Mouse (Mus musculus): ENCODE results near the gene Frs3.
A peak's percentile ranks its signal among the peaks of the same experiment; 100 is the strongest.

The Frs3 gene

GRCm38 (mm10) chr17:47706196-47706595 is 17.4 kb downstream of the Frs3 start:
- Histone ChIP-seq H3K36me3 (ENCODE audit: insufficient read depth, low read length) (peaks cover 52% of the 10 kb centered on the region), H3K4me3 (replicated peaks; ENCODE audit: low read length) (no peak overlapping the region), H3K9me3 (ENCODE audit: low read length) (no peaks in the 10 kb centered on the region), H3K4me1 (replicated peaks; ENCODE audit: low read depth, low read length) (peaks cover 99% of the 10 kb centered on the region), H3K27me3 (ENCODE audit: insufficient read depth, low read length) (no peaks in the 10 kb centered on the region)
- TF ChIP-seq CTCF (conservative IDR thresholded peaks at IDR 0.05; ENCODE audit: low read length) (no peak), NANOG (IDR thresholded peaks at IDR 0.05; ENCODE audit: borderline replicate concordance, low read length) (no peak), POU5F1 (IDR thresholded peaks at IDR 0.05; ENCODE audit: borderline replicate concordance, low read length) (no peak)

GRCm38 (mm10) chr17:47707961-47708360 is 19.1 kb downstream of the Frs3 start:
- no peaks in the 10 kb centered on the region for H3K27me3 ChIP-seq (ENCODE audit: insufficient read depth, low read length)
- H3K4me1 ChIP-seq (replicated peaks; ENCODE audit: low read depth, low read length): peaks cover 95% of the 10 kb centered on the region
- peak overlapping the region; percentile 17; the same call in 1 of the 2 replicates for H3K4me3 ChIP-seq (replicated peaks; ENCODE audit: low read length)
- no peaks in the 10 kb centered on the region for H3K9me3 ChIP-seq (ENCODE audit: low read length)
- TF ChIP-seq NANOG (IDR thresholded peaks at IDR 0.05; ENCODE audit: borderline replicate concordance, low read length) (no peak), POU5F1 (IDR thresholded peaks at IDR 0.05; ENCODE audit: borderline replicate concordance, low read length) (no peak), CTCF (conservative IDR thresholded peaks at IDR 0.05; ENCODE audit: low read length) (no peak)
- peaks cover 42% of the 10 kb centered on the region for H3K36me3 ChIP-seq (ENCODE audit: insufficient read depth, low read length)

GRCm38 (mm10) chr17:47708972-47709371 is 20.1 kb downstream of the Frs3 start:
- TF ChIP-seq NANOG (IDR thresholded peaks at IDR 0.05; ENCODE audit: borderline replicate concordance, low read length): no peak
- TF ChIP-seq CTCF (conservative IDR thresholded peaks at IDR 0.05; ENCODE audit: low read length): no peak
- TF ChIP-seq POU5F1 (IDR thresholded peaks at IDR 0.05; ENCODE audit: borderline replicate concordance, low read length): no peak
- H3K27me3 ChIP-seq (ENCODE audit: insufficient read depth, low read length): no peaks in the 10 kb centered on the region
- peak overlapping the region; percentile 67 for H3K4me3 ChIP-seq (replicated peaks; ENCODE audit: low read length)
- H3K9me3 ChIP-seq (ENCODE audit: low read length): no peaks in the 10 kb centered on the region
- peaks cover 42% of the 10 kb centered on the region for H3K36me3 ChIP-seq (ENCODE audit: insufficient read depth, low read length)
- peaks cover 91% of the 10 kb centered on the region for H3K4me1 ChIP-seq (replicated peaks; ENCODE audit: low read depth, low read length)

- no peaks in the 10 kb centered on the region for H3K27me3 ChIP-seq (ENCODE audit: insufficient read depth, low read length)
- H3K9me3 ChIP-seq (ENCODE audit: low read length): no peaks in the 10 kb centered on the region
- TF ChIP-seq POU5F1 (IDR thresholded peaks at IDR 0.05; ENCODE audit: borderline replicate concordance, low read length) (no peak), CTCF (conservative IDR thresholded peaks at IDR 0.05; ENCODE audit: low read length) (no peak), NANOG (IDR thresholded peaks at IDR 0.05; ENCODE audit: borderline replicate concordance, low read length) (no peak)
- peaks cover 34% of the 10 kb centered on the region for H3K36me3 ChIP-seq (ENCODE audit: insufficient read depth, low read length)
- peak overlapping the region; percentile 67 for H3K4me3 ChIP-seq (replicated peaks; ENCODE audit: low read length)
- peaks cover 92% of the 10 kb centered on the region for H3K4me1 ChIP-seq (replicated peaks; ENCODE audit: low read depth, low read length)
Measured at GRCm38 (mm10) chr17:47710036-47710435, 21.2 kb downstream of the Frs3 start.

- TF ChIP-seq POU5F1 (IDR thresholded peaks at IDR 0.05; ENCODE audit: borderline replicate concordance, low read length): no peak
- TF ChIP-seq CTCF (conservative IDR thresholded peaks at IDR 0.05; ENCODE audit: low read length): no peak
- no peak for TF ChIP-seq NANOG (IDR thresholded peaks at IDR 0.05; ENCODE audit: borderline replicate concordance, low read length)
- Histone ChIP-seq H3K27me3 (ENCODE audit: insufficient read depth, low read length) (no peaks in the 10 kb centered on the region), H3K4me1 (replicated peaks; ENCODE audit: low read depth, low read length) (peaks cover 91% of the 10 kb centered on the region), H3K36me3 (ENCODE audit: insufficient read depth, low read length) (peaks cover 22% of the 10 kb centered on the region), H3K9me3 (ENCODE audit: low read length) (no peaks in the 10 kb centered on the region), H3K4me3 (replicated peaks; ENCODE audit: low read length) (peak overlapping the region; percentile 71)
Measured at GRCm38 (mm10) chr17:47711883-47712282, 23.1 kb downstream of the Frs3 start.

- H3K27me3 ChIP-seq (ENCODE audit: insufficient read depth, low read length): no peaks in the 10 kb centered on the region
- TF ChIP-seq NANOG (IDR thresholded peaks at IDR 0.05; ENCODE audit: borderline replicate concordance, low read length) (peak; percentile 71; the same call in 1 of the 2 replicates), CTCF (conservative IDR thresholded peaks at IDR 0.05; ENCODE audit: low read length) (no peak), POU5F1 (IDR thresholded peaks at IDR 0.05; ENCODE audit: borderline replicate concordance, low read length) (peak; percentile 73; the same call in 1 of the 2 replicates)
- H3K4me3 ChIP-seq (replicated peaks; ENCODE audit: low read length): peak overlapping the region; percentile 79
- peaks cover 80% of the 10 kb centered on the region for H3K4me1 ChIP-seq (replicated peaks; ENCODE audit: low read depth, low read length)
- peaks cover 10% of the 10 kb centered on the region for H3K36me3 ChIP-seq (ENCODE audit: insufficient read depth, low read length)
- no peaks in the 10 kb centered on the region for H3K9me3 ChIP-seq (ENCODE audit: low read length)
Measured at GRCm38 (mm10) chr17:47712889-47713571, 24.2 kb downstream of the Frs3 start.

- Histone ChIP-seq H3K27me3 (ENCODE audit: insufficient read depth, low read length) (no peaks in the 10 kb centered on the region), H3K9me3 (ENCODE audit: low read length) (no peaks in the 10 kb centered on the region), H3K36me3 (ENCODE audit: insufficient read depth, low read length) (no peaks in the 10 kb centered on the region), H3K4me1 (replicated peaks; ENCODE audit: low read depth, low read length) (peaks cover 65% of the 10 kb centered on the region), H3K4me3 (replicated peaks; ENCODE audit: low read length) (no peak overlapping the region)
- no peak for TF ChIP-seq CTCF (conservative IDR thresholded peaks at IDR 0.05; ENCODE audit: low read length)
- TF ChIP-seq POU5F1 (IDR thresholded peaks at IDR 0.05; ENCODE audit: borderline replicate concordance, low read length): no peak
- no peak for TF ChIP-seq NANOG (IDR thresholded peaks at IDR 0.05; ENCODE audit: borderline replicate concordance, low read length)
Measured at GRCm38 (mm10) chr17:47715037-47715436, 26.2 kb downstream of the Frs3 start.

GRCm38 (mm10) chr17:47721183-47721582 is 32.4 kb downstream of the Frs3 start:
- no peak for TF ChIP-seq CTCF (conservative IDR thresholded peaks at IDR 0.05; ENCODE audit: low read length)
- no peak for TF ChIP-seq NANOG (IDR thresholded peaks at IDR 0.05; ENCODE audit: borderline replicate concordance, low read length)
- no peak for TF ChIP-seq POU5F1 (IDR thresholded peaks at IDR 0.05; ENCODE audit: borderline replicate concordance, low read length)
- H3K4me3 ChIP-seq (replicated peaks; ENCODE audit: low read length): no peak overlapping the region
- H3K9me3 ChIP-seq (ENCODE audit: low read length): no peaks in the 10 kb centered on the region
- no peaks in the 10 kb centered on the region for H3K36me3 ChIP-seq (ENCODE audit: insufficient read depth, low read length)
- H3K27me3 ChIP-seq (ENCODE audit: insufficient read depth, low read length): peaks cover 23% of the 10 kb centered on the region
- peaks cover 24% of the 10 kb centered on the region for H3K4me1 ChIP-seq (replicated peaks; ENCODE audit: low read depth, low read length)

All from E14TG2a.4 (cell line).